ENCODE assay signal across 12 mouse cellular contexts in genomic region chr13:20512317-20513240, GRCm38 (mm10).
A peak's percentile ranks its signal among the peaks of the same experiment; 100 is the strongest.
DNase-seq lines count a peak whose midpoint lies in the region; ATAC-seq lines count a peak whose summit lies in the region.
"Had no signal": no experiment of that assay in that cellular context is flagged by ENCODE, and none has a peak within 500 bp of the region (broad histone marks: within the 10 kb centered on the region; RNA-seq: fewer than 3 reads in every experiment).

No protein-coding gene starts in this region.

- no peaks in the 10 kb centered on the region for H3K36me3 ChIP-seq in intestine, embryonic 16.5 days (ENCODE audit: control insufficient read depth, insufficient read depth, low read length)
- H3K36me3 ChIP-seq in stomach, embryonic 14.5 days (ENCODE audit: control insufficient read depth, insufficient read depth, low read length) = no peaks in the 10 kb centered on the region
- H3K36me3 ChIP-seq: heart, embryonic 10.5 days had no signal

- H3K27me3 ChIP-seq in intestine, embryonic 16.5 days (replicated peaks; ENCODE audit: control insufficient read depth, insufficient read depth, low read length) = no peaks in the 10 kb centered on the region
- no peaks in the 10 kb centered on the region for H3K27me3 ChIP-seq in stomach, embryonic 14.5 days (ENCODE audit: control insufficient read depth, insufficient read depth, low read length)

- ATAC-seq in intestine, embryonic 16.5 days = peak; percentile 74
- ATAC-seq in stomach, embryonic 14.5 days (ENCODE audit: insufficient number of reproducible peaks, insufficient read depth, low FRiP score, low read depth) = peak; percentile 60; the same call in 1 of the 2 replicates

- intact Hi-C loops in left cerebral cortex, postnatal 4 days (cut with DNase I) = no loop called here

- H3K9ac ChIP-seq in intestine, embryonic 16.5 days (ENCODE audit: low read depth, low read length) = no peak overlapping the region
- no peak overlapping the region for H3K9ac ChIP-seq in stomach, embryonic 14.5 days (replicated peaks; ENCODE audit: low read depth, low read length)

- no peaks in the 10 kb centered on the region for H3K4me1 ChIP-seq in intestine, embryonic 16.5 days (ENCODE audit: control insufficient read depth, insufficient read depth, low read length)
- H3K4me1 ChIP-seq in stomach, embryonic 14.5 days (ENCODE audit: control insufficient read depth, insufficient read depth, low read length) = no peaks in the 10 kb centered on the region

- no peak overlapping the region for H3K4me2 ChIP-seq in intestine, embryonic 16.5 days (ENCODE audit: low read depth, low read length)
- no peak overlapping the region for H3K4me2 ChIP-seq in stomach, embryonic 14.5 days (replicated peaks; ENCODE audit: low read depth, low read length)

- H3K4me3 ChIP-seq in intestine, embryonic 16.5 days (ENCODE audit: low read length) = no peak overlapping the region
- no peak overlapping the region for H3K4me3 ChIP-seq in stomach, embryonic 14.5 days (ENCODE audit: low read depth, low read length)
- H3K4me3 ChIP-seq: heart, embryonic 10.5 days; myocyte had no signal

- DNase-seq in cerebellum, postnatal 10 days = peak; percentile 58 to 68
- DNase-seq in cerebellum, adult 11-12 months = no peak
- peak; percentile 43 for DNase-seq in left cerebral cortex, postnatal 4 days
- DNase-seq in left cerebral cortex, adult 18-20 months (ENCODE audit: low spot score in 2 of 2) = no peak
- DNase-seq in spleen, postnatal 4 days (ENCODE audit: low spot score in 2 of 2) = no peak
- no peak for DNase-seq in thymus, postnatal 0 days (ENCODE audit: low spot score)
- DNase-seq: adrenal gland, postnatal 14 days; thymus, postnatal 4 days had no signal

- H3K9me3 ChIP-seq in intestine, embryonic 16.5 days (ENCODE audit: control insufficient read depth, low read length) = no peaks in the 10 kb centered on the region
- H3K9me3 ChIP-seq in stomach, embryonic 14.5 days (ENCODE audit: control insufficient read depth, low read depth, low read length) = no peaks in the 10 kb centered on the region
- H3K9me3 ChIP-seq: heart, embryonic 10.5 days had no signal

- H3K27ac ChIP-seq in intestine, embryonic 16.5 days (ENCODE audit: low read length) = no peak overlapping the region
- no peak overlapping the region for H3K27ac ChIP-seq in stomach, embryonic 14.5 days (ENCODE audit: low read length)
- H3K27ac ChIP-seq: heart, embryonic 10.5 days had no signal

- 46% methylated on average over 10 of the region's 10 CpGs for WGBS in intestine, embryonic 16.5 days
- WGBS in stomach, embryonic 14.5 days = 44% methylated on average over 10 of the region's 10 CpGs

Comparison
In these comparisons a context has a peak if more than half of its experiments do, and no peak if none do; other contexts are left out.
1. DNase-seq: peak in cerebellum, postnatal 10 days (2 of 2) and left cerebral cortex, postnatal 4 days (single experiment); none in cerebellum, adult 11-12 months (single experiment), left cerebral cortex, adult 18-20 months (0 of 2), spleen, postnatal 4 days (0 of 2) and thymus, postnatal 0 days (single experiment).